Mouse (Mus musculus): ENCODE measurements at regions not wholly inside any gene's neighbourhood (a gene's known extent, or its start where the extent isn't known, plus 50 kb on each side); places are given as distances from the start of the nearest gene placed in this dataset.
A peak's percentile ranks its signal among the peaks of the same experiment; 100 is the strongest.

DNA sequence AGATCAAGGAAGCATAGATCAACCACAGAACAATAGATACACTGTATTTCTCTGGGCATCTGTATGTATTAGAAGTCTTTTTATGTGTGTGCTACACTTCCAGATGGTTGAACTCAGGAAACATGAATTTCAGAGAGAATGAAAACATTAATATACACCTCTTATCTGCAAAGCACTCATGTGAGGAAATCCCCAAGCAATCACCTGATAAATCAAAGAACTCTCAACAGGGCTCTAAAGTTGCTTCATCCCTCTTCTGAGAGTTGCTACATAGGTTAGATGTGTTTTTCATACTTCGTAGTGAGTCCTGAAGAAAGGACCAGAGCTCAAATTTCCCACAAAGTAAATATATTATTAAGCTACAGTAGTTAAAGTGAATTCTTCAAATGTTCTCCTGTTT, 263.1 kb upstream of the Tbl1xr1 start:
- no peak for DNase-seq (ENCODE audit: low spot score in 2 of 2)

- DNase-seq (ENCODE audit: low spot score in 2 of 2), result peak in 1 of 2 experiments; percentile 29
Measured at GRCm38 (mm10) chr3:21816968-21817858, 259.2 kb upstream of the Tbl1xr1 start.

GRCm38 (mm10) chr3:21819030-21819429, 257.4 kb upstream of the Tbl1xr1 start:
- DNase-seq (ENCODE audit: low spot score in 2 of 2), result no peak

DNA sequence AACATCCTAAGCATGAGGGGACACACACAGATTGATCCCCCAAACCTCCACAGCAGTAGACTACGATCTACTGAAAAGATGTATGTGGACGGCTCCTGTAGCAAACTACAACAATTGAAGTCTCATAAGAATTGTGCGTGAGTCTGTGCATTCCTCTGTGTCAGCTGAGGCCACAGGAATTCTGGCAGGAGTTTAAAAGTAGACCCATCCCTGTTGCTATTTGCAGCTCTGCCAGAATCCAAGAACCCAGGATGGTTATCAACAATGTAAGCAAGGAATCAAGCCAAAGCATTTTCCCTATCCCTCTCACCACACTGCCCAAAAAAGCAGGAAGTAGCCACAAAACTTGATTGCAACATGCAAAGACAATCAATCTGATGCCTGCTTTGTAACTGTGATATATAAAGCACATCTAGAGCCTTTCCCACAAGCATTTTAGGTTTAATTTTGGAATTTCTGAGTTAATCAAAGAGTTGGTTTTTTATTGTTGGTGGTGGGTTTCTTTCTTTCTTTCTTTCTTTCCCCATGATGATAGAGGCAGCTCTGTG, 256.3 kb upstream of the Tbl1xr1 start:
- DNase-seq (ENCODE audit: low spot score in 2 of 2), result no peak

GRCm38 (mm10) chr3:21822675-21823074, 253.8 kb upstream of the Tbl1xr1 start:
- no peak for DNase-seq (ENCODE audit: low spot score in 2 of 2)

DNA sequence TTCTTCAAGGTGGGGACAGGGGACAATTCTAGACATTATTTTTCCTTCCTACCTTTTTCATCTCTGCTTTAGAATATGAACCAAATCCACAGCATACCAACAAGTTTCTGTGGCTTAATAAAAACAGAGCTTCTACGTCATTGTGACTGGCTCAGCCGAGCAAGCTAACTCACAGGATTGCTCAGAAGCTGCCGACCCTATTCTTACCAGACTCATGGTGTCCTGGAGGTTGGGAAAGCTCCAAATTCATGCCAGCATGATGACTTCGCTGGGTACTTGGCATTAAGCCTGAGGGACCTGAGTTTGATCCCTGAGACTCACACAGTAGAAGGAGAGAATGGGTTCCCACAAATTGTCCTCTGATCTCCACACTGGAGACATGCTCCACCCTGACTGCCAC, 253.1 kb upstream of the Tbl1xr1 start:
- DNase-seq (ENCODE audit: low spot score in 2 of 2), result no peak

GRCm38 (mm10) chr3:21824101-21824880, 252.2 kb upstream of the Tbl1xr1 start:
- DNase-seq (ENCODE audit: low spot score in 2 of 2), result peak in 1 of 2 experiments; percentile 12

DNA sequence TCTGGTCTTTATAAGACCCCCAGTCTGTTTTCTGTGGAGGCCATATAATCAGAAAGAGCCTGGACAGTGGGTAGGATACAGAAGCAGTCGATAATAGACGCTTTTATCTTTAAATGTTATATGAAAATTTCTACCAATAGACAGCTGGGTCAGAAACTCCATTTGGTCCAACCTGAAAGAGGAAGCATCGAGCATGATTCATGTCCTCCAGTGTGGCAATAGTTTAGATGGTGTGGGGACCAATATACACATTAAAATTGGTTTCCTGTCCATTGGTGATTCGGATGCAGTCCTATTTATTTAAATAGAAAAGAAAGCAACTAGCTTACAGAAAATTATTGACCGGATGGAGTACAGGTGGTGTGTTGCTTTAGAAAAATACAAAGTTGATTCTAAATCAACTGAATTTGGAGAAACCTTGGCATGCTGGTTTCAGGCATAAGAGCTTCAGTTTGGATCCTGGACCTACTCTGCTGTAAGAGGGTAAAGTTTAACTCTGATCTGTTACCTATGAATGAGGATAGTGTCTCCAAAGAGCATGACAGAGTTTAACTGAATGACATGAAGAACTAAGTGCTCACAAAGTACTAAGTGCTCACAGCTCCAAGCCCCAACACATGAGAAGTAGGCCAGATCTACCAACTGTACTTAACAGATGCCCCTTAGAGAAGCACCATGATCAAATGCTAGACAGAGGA, 251.4 kb upstream of the Tbl1xr1 start:
- no peak for DNase-seq (ENCODE audit: low spot score in 2 of 2)

GRCm38 (mm10) chr3:21827656-21828055, 248.8 kb upstream of the Tbl1xr1 start:
- DNase-seq (ENCODE audit: low spot score in 2 of 2), result no peak

DNA sequence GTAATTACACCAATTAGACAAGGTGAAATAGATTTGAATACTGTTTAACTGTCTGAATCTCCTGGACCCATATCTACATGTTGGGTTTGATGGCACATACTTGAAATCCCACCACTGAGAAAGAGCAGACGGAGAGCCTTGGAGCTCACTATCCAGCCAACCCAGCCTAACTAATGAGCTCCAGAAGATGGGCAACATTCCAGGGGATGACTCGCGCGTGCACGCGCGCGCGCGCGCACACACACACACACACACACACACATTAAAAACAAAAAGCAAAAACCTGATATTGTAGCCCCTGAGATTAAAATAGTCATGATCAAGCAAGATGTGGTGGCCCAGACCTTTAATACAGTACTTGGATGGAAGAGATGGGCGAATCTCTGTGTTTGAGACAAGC, 243.3 kb upstream of the Tbl1xr1 start:
- no peak for DNase-seq (ENCODE audit: low spot score in 2 of 2)

GRCm38 (mm10) chr3:21835526-21835925, 240.9 kb upstream of the Tbl1xr1 start:
- peak in 1 of 2 experiments; percentile 36 for DNase-seq (ENCODE audit: low spot score in 2 of 2)

GRCm38 (mm10) chr3:21837297-21837946, 239.0 kb upstream of the Tbl1xr1 start:
- no peak for DNase-seq (ENCODE audit: low spot score in 2 of 2)

GRCm38 (mm10) chr3:21840751-21841488, 235.5 kb upstream of the Tbl1xr1 start:
- no peak for DNase-seq (ENCODE audit: low spot score in 2 of 2)

- DNase-seq (ENCODE audit: low spot score in 2 of 2), result no peak
Measured at GRCm38 (mm10) chr3:21841506-21841905, 234.9 kb upstream of the Tbl1xr1 start.

DNA sequence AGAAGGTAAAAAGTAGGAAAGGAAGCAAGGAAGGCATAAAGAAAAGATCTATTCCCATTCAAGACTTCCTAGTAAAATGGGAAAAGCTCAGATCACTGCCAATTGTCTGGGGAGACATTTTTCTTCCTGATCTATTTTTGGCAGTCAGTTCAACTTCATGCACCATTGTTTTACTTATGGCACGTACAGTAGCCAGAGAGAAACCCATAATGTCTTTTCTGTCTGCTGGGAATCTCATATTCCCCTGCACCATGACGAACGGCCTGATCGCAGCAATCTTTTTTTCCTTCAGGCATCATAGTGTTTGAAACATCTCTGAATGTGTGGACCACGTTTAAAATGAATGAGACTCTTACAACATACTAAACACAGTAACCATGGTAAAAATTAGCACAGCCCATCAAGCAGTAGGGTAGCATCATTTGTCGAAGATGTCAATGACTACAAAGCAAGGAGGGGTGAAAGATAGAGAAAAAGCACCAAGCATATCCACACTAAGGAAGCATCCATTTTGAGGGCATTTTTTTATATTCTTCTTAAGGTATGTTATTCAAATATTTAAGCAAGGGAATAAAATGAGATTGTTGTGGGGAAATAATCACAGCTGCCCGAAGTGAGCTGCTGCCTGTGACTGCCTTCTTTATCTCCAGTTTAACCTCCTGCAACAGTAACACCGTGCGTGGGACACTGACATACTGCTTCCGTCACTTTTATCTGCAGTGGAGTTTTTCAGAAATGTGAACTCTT, 233.7 kb upstream of the Tbl1xr1 start:
- DNase-seq (ENCODE audit: low spot score in 2 of 2), result no peak

- DNase-seq (ENCODE audit: low spot score in 2 of 2), result no peak
Measured at GRCm38 (mm10) chr3:21843292-21843852, 233.1 kb upstream of the Tbl1xr1 start.

DNA sequence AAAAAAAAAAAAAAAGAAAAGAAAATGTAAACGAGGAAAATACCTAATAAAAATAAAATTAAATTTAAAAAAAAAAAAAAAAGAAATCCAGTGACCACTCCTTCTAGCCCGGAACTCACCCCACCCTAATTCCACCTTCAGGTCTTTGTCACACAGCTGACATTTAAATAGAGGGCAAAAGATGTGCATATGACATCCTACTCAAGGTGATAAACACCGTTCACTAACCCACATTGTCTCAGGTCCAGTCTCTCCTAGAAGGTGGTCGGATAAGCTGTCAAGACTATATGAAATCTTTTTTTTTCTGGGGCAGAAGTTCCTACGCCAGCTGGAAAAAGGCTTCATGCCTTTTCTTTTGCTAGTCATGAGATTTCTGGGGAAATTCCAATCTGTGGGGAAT, 226.6 kb upstream of the Tbl1xr1 start:
- no peak for DNase-seq (ENCODE audit: low spot score in 2 of 2)

DNA sequence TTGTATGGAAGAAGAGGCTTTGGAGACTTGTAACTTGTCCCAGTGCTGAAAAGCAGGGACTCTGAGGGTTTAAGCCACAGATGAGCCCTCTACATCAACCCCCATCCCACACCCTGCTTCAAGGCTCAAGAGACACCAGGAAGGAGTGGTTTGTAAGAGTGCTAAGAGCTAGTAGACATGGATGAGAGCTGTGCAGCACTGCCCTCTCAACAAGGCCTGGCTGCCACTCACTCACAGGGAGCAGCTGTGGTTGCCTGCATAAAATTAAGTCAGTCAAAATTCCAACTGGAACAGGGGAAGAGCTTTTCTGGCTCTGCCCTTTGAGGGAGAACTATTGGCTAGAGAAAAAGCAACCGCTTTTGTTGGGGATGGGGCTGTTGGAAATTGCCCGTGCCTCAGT, 225.5 kb upstream of the Tbl1xr1 start:
- DNase-seq (ENCODE audit: low spot score in 2 of 2), result no peak

GRCm38 (mm10) chr3:21854340-21854739, 222.1 kb upstream of the Tbl1xr1 start:
- no peak for DNase-seq (ENCODE audit: low spot score in 2 of 2)
